Mouse (Mus musculus) megakaryocyte, embryonic 14.5 days (primary cell): ENCODE data around the gene Ccne1. TPM values are rescaled to one million over a fixed set of nuclear protein-coding genes. Genes with fewer than 3 reads are reported as not detected.

Experiments used
- H3K27me3 ChIP-seq: replicated peaks from 2 replicates; pipeline ENCODE3; 2012; ENCODE audit warnings: inconsistent platforms
- H3K36me3 ChIP-seq: replicated peaks from 2 replicates; pipeline ENCODE3; 2012; ENCODE audit warnings: low read length, inconsistent platforms, mixed read lengths
- H3K4me1 ChIP-seq: 2 replicates; pipeline ENCODE4 v1.6.1; 2012; ENCODE audit warnings: inconsistent platforms
- H3K4me3 ChIP-seq: replicated peaks from 2 replicates; pipeline ENCODE3; 2012; ENCODE audit warnings: moderate library complexity, mild to moderate bottlenecking, inconsistent platforms
- H3K9me3 ChIP-seq: 2 replicates; pipeline ENCODE4 v1.6.1; 2012; ENCODE audit warnings: inconsistent platforms
- FLI1 ChIP-seq: IDR thresholded peaks from 2 replicates; pipeline ENCODE4 v1.6.1; 2012; ENCODE audit warnings: low read length, inconsistent platforms, mixed read lengths
- GATA1 ChIP-seq: IDR thresholded peaks from 3 replicates; pipeline ENCODE4 v1.6.1; 2012; ENCODE audit warnings: mixed read lengths, low read length, inconsistent platforms, borderline replicate concordance
- polyA plus RNA-seq: library from polyadenylated mRNA; stranded (reverse); fragments of >175 nt; gene quantifications from 2 replicates; pipeline ENCODE4 v1.2.3, GENCODE M21; 2012; ENCODE audit warnings: low replicate concordance; ENCODE audit not compliant: insufficient read depth

Ccne1 gene
- polyA plus RNA-seq, 1 experiment = 5.8 TPM

DNA sequence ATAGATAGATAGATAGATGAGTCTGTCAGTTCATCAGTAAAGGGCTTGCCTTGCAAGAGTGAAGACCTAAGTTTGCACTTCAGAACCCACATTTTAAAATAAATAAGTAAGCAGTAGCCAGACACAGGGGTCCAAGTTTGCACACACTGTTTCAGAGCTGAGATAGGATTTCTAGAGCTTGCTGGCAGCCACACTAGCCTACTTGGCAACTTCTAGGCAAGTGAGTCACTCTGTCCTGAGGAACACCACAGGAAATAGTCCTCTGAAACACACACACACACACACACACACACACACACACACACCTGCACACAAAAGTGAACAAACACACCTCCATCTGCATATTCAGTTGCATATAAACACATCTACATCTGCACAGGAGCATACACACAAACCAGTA, 24.4 kb downstream of the Ccne1 start:
- H3K4me3 ChIP-seq = no peak overlapping the region
- H3K9me3 ChIP-seq = no peaks in the 10 kb centered on the region
- no peaks in the 10 kb centered on the region for H3K36me3 ChIP-seq
- H3K4me1 ChIP-seq = peaks cover 29% of the 10 kb centered on the region
- H3K27me3 ChIP-seq = peaks cover 18% of the 10 kb centered on the region
- TF ChIP-seq GATA1 (no peak), FLI1 (no peak)

DNA sequence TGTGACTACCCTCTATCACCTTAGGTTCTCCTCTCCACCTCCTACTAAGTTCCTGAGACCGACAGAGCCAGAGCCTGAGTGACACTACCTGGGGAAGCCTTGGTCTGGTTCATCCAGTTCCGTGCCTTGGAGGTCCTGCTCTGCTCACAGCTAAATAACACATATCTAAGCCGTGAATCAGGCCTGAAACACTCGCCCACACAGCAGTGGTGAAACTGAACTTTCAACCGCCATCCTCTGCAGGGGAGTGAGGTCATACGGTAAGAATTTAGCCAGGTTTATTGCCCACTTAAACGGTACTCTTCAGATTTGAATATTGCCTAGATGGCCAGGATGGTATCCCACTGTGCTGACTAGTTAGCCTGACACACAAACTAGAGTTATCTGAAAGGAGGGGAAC, 30.1 kb downstream of the Ccne1 start:
- peaks cover 13% of the 10 kb centered on the region for H3K4me1 ChIP-seq
- TF ChIP-seq FLI1 (no peak), GATA1 (no peak)
- no peaks in the 10 kb centered on the region for H3K36me3 ChIP-seq
- H3K4me3 ChIP-seq = no peak overlapping the region
- H3K9me3 ChIP-seq = no peaks in the 10 kb centered on the region
- peaks cover 19% of the 10 kb centered on the region for H3K27me3 ChIP-seq

DNA sequence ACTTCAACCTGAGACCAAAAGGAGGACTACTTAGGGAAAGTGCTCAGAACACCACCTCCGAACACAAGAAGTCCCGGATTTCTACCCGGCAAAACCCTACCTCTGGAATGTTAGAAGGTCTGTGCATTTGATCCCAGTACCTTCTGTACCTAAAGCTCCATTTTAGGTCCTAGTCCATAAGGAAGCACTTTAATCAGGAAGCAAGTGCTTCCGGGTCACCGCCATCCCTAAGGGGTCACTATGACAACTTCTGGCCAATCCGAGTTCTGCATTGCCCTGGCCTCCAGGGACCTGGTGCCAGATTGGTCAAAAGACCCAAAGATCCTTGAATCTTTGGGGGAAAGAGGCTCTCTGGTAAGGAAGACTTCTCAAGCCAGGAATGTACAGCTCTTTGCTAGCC, 31.8 kb downstream of the Ccne1 start:
- H3K36me3 ChIP-seq = no peaks in the 10 kb centered on the region
- peaks cover 24% of the 10 kb centered on the region for H3K4me1 ChIP-seq
- H3K9me3 ChIP-seq = no peaks in the 10 kb centered on the region
- no peak for TF ChIP-seq FLI1
- TF ChIP-seq GATA1 = no peak
- no peak overlapping the region for H3K4me3 ChIP-seq
- H3K27me3 ChIP-seq = peaks cover 20% of the 10 kb centered on the region

DNA sequence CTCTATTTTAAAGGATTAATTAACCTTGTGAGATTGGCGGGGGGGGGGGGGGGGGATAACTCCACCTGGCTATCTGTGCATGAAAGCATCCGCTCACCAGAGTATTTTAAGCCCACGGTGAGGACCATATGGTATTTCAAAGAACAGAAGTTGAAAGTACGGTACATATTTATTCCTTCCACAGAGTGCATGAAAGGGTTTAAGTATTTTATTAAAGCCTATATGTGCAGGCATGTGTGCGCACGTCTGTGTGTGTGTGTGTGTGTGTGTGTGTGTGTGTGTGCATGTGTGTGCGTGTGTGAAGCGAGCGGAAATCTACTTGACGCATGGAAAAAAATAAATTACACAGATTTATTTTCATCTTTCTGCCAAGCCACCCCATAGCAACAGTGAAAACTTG, 32.4 kb downstream of the Ccne1 start:
- Histone ChIP-seq H3K9me3 (0 out of 2 replicates have a peak, but pooled peaks cover under 1% of the 10 kb centered on the region), H3K27me3 (peaks cover 21% of the 10 kb centered on the region), H3K4me1 (peaks cover 27% of the 10 kb centered on the region), H3K4me3 (no peak overlapping the region), H3K36me3 (no peaks in the 10 kb centered on the region)
- TF ChIP-seq GATA1 (no peak), FLI1 (no peak)

DNA sequence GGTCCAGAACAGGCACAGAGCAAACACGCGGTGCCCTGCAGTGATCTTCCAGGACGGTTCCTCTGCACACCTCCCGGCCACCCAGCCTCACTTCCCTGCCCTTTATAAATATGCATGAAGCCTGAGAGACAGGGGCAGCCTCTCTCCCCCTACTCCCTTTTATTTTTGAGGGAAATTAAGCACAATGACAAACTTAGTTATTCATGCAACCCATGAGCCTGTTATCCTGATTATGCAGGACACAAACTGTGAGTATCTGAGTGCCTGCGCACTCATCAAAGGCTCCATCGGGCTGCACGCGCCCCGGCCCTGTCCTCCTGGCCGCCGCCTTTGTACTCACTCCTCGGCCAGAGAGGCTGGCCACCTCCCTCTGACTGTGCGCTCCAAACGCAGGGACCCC, 32.8 kb downstream of the Ccne1 start:
- Histone ChIP-seq H3K4me1 (peaks cover 28% of the 10 kb centered on the region), H3K4me3 (peak overlapping the region; percentile 64), H3K9me3 (0 out of 2 replicates have a peak, but pooled peaks cover 4% of the 10 kb centered on the region), H3K27me3 (peaks cover 23% of the 10 kb centered on the region), H3K36me3 (no peaks in the 10 kb centered on the region)
- TF ChIP-seq FLI1 = no peak
- TF ChIP-seq GATA1 = no peak

DNA sequence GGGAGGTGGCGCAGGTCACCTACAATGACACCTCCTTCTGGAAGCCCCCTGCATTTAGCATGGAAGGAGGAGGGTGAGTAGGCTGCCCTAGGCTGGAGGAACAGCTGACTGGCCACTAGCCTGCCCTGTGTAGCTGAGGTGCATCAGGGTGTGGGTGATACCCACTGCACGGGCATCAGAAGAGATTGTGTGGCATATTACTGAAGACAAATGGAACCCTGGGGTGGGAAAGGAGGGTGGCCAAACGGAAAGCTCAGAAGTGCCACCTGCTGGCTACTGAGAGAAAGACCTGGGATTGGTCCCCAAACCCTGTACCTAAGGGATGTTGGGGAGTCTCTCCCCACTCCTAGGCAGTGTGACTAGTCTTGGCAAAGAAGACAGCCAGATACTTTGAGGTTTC, 33.6 kb downstream of the Ccne1 start:
- Histone ChIP-seq H3K27me3 (peaks cover 22% of the 10 kb centered on the region), H3K4me3 (peak overlapping the region; percentile 73), H3K36me3 (no peaks in the 10 kb centered on the region), H3K4me1 (peaks cover 28% of the 10 kb centered on the region), H3K9me3 (0 out of 2 replicates have a peak, but pooled peaks cover 4% of the 10 kb centered on the region)
- TF ChIP-seq GATA1 (no peak), FLI1 (no peak)

DNA sequence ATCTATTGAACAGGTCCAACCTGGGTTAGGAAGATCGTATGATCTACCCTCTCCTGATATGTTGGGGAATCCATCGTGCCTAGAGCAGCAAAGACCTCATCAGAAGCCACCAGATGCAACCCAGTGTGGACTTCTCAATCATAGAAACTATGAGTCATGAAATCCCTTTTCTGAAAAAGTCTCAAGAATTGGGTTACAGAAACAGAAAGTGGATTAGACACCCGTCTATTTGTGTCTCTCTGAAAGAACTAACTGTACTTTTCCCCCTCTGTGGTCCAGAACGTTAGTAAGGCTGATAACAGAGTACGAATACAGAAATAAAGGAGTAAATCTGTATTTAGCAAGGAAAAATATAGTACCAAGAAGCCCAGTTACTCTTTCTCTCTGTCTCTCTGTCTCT, 36.3 kb downstream of the Ccne1 start:
- TF ChIP-seq FLI1 = no peak
- H3K36me3 ChIP-seq = no peaks in the 10 kb centered on the region
- 0 out of 2 replicates have a peak, but pooled peaks cover 4% of the 10 kb centered on the region for H3K9me3 ChIP-seq
- H3K4me3 ChIP-seq = peak overlapping the region; percentile 59
- peaks cover 20% of the 10 kb centered on the region for H3K27me3 ChIP-seq
- peaks cover 28% of the 10 kb centered on the region for H3K4me1 ChIP-seq

DNA sequence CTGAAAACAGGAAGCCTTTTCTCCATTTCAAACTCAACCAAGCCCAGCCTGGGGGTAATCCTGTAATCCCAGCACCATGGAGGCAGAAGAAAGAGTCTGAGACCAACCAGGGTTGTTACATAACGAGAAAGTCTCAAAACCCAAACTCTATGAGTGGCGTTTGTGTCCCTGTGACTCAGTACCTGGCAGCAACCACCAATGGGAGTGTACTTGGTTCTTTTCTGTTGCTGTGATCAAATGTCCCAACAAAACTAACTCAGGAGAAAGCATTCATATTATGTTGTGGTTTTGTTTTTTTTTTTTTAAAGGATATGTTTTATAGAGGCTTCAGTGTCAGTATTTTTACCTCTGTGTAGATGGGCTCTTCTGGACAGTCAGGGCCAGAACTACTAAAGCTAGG, 36.7 kb downstream of the Ccne1 start:
- 0 out of 2 replicates have a peak, but pooled peaks cover 4% of the 10 kb centered on the region for H3K9me3 ChIP-seq
- peaks cover 28% of the 10 kb centered on the region for H3K4me1 ChIP-seq
- no peaks in the 10 kb centered on the region for H3K36me3 ChIP-seq
- peaks cover 20% of the 10 kb centered on the region for H3K27me3 ChIP-seq
- TF ChIP-seq GATA1 = no peak
- peak overlapping the region; percentile 59 for H3K4me3 ChIP-seq

DNA sequence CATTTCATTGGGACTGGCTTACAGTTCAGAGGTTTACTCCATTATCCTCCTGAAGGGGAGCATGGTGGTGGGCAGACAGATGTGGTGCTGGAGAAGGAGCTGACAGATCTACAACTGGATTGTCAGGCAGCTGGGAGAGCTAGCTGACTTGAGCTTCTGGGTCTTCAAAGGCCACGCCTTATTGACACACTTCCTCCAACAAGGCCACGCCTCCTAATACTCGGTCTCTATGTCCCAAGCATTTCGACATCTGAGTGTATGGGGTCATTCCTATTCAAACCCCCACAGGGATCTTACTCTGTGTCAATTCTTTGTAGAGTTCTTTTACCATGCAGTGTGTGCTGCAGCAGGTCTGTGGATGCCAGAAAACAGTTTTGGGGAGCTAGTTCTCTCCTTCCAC, 42.9 kb downstream of the Ccne1 start:
- Histone ChIP-seq H3K4me3 (no peak overlapping the region), H3K27me3 (peaks cover 16% of the 10 kb centered on the region), H3K9me3 (no peaks in the 10 kb centered on the region), H3K4me1 (peaks cover 9% of the 10 kb centered on the region), H3K36me3 (no peaks in the 10 kb centered on the region)
- TF ChIP-seq GATA1 = no peak

DNA sequence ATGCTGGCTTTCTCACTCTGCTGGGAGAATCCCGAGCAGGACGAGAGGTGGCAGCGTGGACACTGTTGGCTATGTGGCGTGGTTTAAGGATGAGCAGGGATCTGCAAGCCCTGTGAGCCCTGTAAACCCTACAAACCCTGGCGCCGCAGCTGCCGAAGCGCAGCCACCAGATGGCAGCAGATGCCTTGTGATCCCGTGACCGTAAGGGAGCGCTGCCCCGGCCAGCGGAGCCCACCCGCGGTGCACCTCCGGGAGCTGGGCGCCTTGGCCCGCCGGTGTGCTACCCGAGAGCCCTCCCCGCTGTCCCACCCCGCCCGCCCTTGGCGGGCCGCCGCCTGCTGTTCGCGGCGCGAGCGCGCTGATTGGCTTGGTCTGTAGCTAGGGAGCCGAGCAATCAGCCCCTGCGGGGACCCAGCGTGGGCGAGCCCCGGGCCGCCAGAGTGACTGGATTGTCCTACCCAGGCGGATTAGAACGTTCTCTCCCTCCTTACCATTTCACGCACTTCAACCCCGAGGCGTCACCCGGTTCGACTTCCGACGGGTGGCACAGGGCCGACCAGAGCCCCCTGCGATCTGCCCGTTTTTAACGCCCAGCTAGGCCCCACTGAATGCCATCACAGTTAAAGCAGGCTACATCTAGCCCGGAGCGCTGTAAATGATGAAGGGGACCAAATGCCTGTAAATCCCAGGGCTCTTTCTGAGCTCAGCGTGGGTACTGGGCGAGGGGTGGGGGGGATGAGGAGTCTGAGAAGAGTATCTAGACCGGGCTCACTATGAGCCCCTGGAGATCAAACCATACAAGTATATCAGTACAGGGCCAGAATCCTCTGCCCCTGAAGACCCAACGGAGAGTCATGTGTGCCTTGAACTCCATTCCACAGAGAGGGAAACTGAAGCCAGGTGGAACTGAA, 46.0 kb downstream of the Ccne1 start:
- H3K36me3 ChIP-seq = no peaks in the 10 kb centered on the region
- no peak for TF ChIP-seq GATA1
- no peak for TF ChIP-seq FLI1

More for the DNA sequence above, 46.0 kb downstream of the Ccne1 start:
- Histone ChIP-seq H3K27me3 (peaks cover 15% of the 10 kb centered on the region), H3K4me3 (peak overlapping the region; percentile 90), H3K4me1 (peaks cover 9% of the 10 kb centered on the region), H3K9me3 (no peaks in the 10 kb centered on the region)
